Mouse (Mus musculus) forebrain, postnatal 0 days (tissue): ENCODE results near the gene Armh2. TPM values are rescaled to one million over a fixed set of nuclear protein-coding genes. Genes with fewer than 3 reads are reported as not detected.

Experiments
- ATAC-seq: fragments of 200-750 bp; cut with Nextera tagmentation; 2 replicates; pipeline ENCODE4 v1.8.0; 2017; ENCODE audit warnings: mild to moderate bottlenecking, moderate library complexity
- DNase-seq: peaks from one replicate; pipeline ENCODE4 v3.0.0-alpha.2; 2015
- H3K27ac ChIP-seq: fragments of 300-500 bp; sonication (generic); 2 replicates; pipeline ENCODE4 v1.5.1; 2014; ENCODE audit warnings: low read depth, mild to moderate bottlenecking, antibody characterized with exemption, low read length, moderate library complexity, mixed read lengths
- H3K27me3 ChIP-seq: fragments of 300-500 bp; sonication (generic); 2 replicates; pipeline ENCODE4 v1.6.1; 2014; ENCODE audit warnings: mild to moderate bottlenecking, low read length, mixed read lengths; ENCODE audit not compliant: insufficient read depth
- H3K36me3 ChIP-seq: fragments of 300-500 bp; sonication (generic); 2 replicates; pipeline ENCODE4 v1.6.1; 2014; ENCODE audit warnings: mild to moderate bottlenecking, moderate library complexity; ENCODE audit not compliant: insufficient read depth
- H3K4me1 ChIP-seq: fragments of 300-500 bp; sonication (generic); 2 replicates; pipeline ENCODE4 v1.6.1; 2014; ENCODE audit warnings: antibody characterized with exemption; ENCODE audit not compliant: insufficient read depth
- H3K4me2 ChIP-seq: fragments of 300-500 bp; sonication (generic); 2 replicates; pipeline ENCODE4 v1.6.1; 2014; ENCODE audit warnings: low read depth, mild to moderate bottlenecking, moderate library complexity
- H3K4me3 ChIP-seq: fragments of 300-500 bp; sonication (generic); 2 replicates; pipeline ENCODE4 v1.5.1; 2014; ENCODE audit warnings: low read depth, low read length, mixed read lengths
- H3K9ac ChIP-seq: fragments of 300-500 bp; sonication (generic); 2 replicates; pipeline ENCODE4 v1.6.1; 2014; ENCODE audit warnings: mild to moderate bottlenecking
- H3K9me3 ChIP-seq: fragments of 300-500 bp; sonication (generic); 2 replicates; pipeline ENCODE4 v1.6.1; 2016; ENCODE audit warnings: low read length
- CTCF ChIP-seq: sonication (generic); IDR thresholded peaks from 2 replicates; pipeline ENCODE4 v1.5.1; 2016; ENCODE audit warnings: antibody characterized with exemption, control low read depth, low read depth
- WGBS: fragments of 180-500 bp; shearing (Covaris S2); extraction: QIAGEN DNeasy Blood & Tissue Kit; methylation state at CpG from one replicate; pipeline ENCODE4 v1.1.7; 2014; 5-methylcytosine and 5-hydroxymethylcytosine counted together
- polyA plus RNA-seq: library from polyadenylated mRNA; unstranded; fragments of >200 nt; fragmentation: Nextera tagmentation; extraction: Ambion mirVana; gene quantifications from 2 replicates; pipeline ENCODE4 v1.2.1, GENCODE M21; 2015
- total RNA-seq: library from RNA; depleted of rRNA; stranded (reverse); fragments of >200 nt; gene quantifications from 2 replicates; pipeline ENCODE4 v1.2.3, GENCODE M21; 2014

Gene Armh2
- total and polyA plus RNA-seq, 2 experiments from 2014 or later = 0.86 TPM; not detected in 1

GRCm38 (mm10) chr13:24756756-24757155 is 15.7 kb downstream of the Armh2 start:
- 99% methylated on average over 3 of the region's 3 CpGs for WGBS
- TF ChIP-seq CTCF = no peak

GRCm38 (mm10) chr13:24757820-24758564 is 17.0 kb downstream of the Armh2 start:
- Histone ChIP-seq H3K4me3 (no peak overlapping the region), H3K36me3 (no peaks in the 10 kb centered on the region), H3K9ac (no peak overlapping the region), H3K27ac (no peak overlapping the region), H3K4me1 (no peaks in the 10 kb centered on the region; the same call in 1 of the 2 replicates), H3K27me3 (no peaks in the 10 kb centered on the region), H3K9me3 (no peaks in the 10 kb centered on the region), H3K4me2 (no peak overlapping the region)
- no peak for DNase-seq
- 91% methylated on average over 12 of the region's 12 CpGs for WGBS
- no peak for ATAC-seq
- no peak for TF ChIP-seq CTCF

More at GRCm38 (mm10) chr13:24756756-24757155, 15.7 kb downstream of the Armh2 start:
- H3K4me3 ChIP-seq = no peak overlapping the region
- H3K27me3 ChIP-seq = no peaks in the 10 kb centered on the region
- no peaks in the 10 kb centered on the region for H3K36me3 ChIP-seq
- no peak overlapping the region for H3K4me2 ChIP-seq
- ATAC-seq (no peak), DNase-seq (no peak)
- H3K9me3 ChIP-seq = no peaks in the 10 kb centered on the region
- H3K27ac ChIP-seq = no peak overlapping the region
- H3K9ac ChIP-seq = no peak overlapping the region
- no peaks in the 10 kb centered on the region; the same call in 1 of the 2 replicates for H3K4me1 ChIP-seq

- H3K27ac ChIP-seq = no peak overlapping the region
- H3K4me2 ChIP-seq = no peak overlapping the region
- no peaks in the 10 kb centered on the region for H3K36me3 ChIP-seq
- no peaks in the 10 kb centered on the region; the same call in 1 of the 2 replicates for H3K4me1 ChIP-seq
- DNase-seq (no peak), ATAC-seq (no peak)
- H3K4me3 ChIP-seq = no peak overlapping the region
- no peak overlapping the region for H3K9ac ChIP-seq
- WGBS = 89% methylated on average over 10 of the region's 10 CpGs
- H3K27me3 ChIP-seq = no peaks in the 10 kb centered on the region
- no peaks in the 10 kb centered on the region for H3K9me3 ChIP-seq
- no peak for TF ChIP-seq CTCF
These were observed 18.4 kb downstream of the Armh2 start for GRCm38 (mm10) chr13:24759451-24759850.

DNA sequence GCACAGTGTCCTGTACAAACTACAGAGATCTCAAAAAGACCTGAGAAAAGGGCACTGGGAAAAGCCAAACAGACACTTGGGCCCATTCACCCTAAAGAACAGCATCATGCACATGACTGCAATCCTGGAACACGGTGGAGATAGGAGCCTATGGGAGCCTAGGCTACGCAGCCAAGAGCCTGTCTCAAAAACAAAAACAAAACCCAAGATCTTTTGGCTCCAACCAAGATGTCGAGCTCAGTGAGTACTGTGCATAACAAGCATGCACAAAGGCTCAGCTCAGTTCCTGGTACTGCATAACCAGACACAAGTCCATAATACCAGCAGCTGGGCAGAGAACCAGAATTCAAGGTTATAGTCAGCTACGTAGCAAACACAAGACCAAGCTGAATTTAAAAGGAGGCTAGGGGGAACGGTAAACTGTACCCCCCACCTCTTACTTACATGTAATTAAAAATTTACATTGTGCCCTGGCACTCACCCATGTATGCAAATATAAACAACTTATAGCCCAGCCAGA is 19.4 kb downstream of the Armh2 start:
- Histone ChIP-seq H3K27ac (no peak overlapping the region), H3K9ac (no peak overlapping the region), H3K4me3 (no peak overlapping the region), H3K4me1 (no peaks in the 10 kb centered on the region; the same call in 1 of the 2 replicates), H3K4me2 (peak overlapping the region; percentile 51; the same call in 1 of the 2 replicates), H3K9me3 (no peaks in the 10 kb centered on the region), H3K36me3 (no peaks in the 10 kb centered on the region), H3K27me3 (no peaks in the 10 kb centered on the region)
- ATAC-seq (no peak), DNase-seq (no peak)
- no peak for TF ChIP-seq CTCF
- 37% methylated on average over 5 of the region's 5 CpGs for WGBS

DNA sequence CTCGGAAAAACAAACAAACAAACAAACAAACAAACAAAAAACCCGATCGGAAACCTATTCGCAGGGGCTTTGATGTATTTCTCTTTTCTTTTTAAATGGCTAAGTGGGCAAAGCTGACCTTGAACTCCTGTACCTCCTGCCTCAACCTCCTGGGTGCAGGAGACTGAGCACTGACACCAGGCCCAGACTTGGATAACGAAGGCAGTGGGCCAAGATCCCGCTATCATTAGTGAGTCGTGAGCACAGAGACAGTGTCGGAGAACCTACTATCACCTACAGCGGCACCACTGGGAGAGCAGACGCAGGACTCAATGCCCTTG is 20.0 kb downstream of the Armh2 start:
- H3K36me3 ChIP-seq = no peaks in the 10 kb centered on the region
- peak overlapping the region; percentile 51 for H3K4me2 ChIP-seq
- 0 out of 2 replicates have a peak, but pooled peaks have one; percentile 3 for TF ChIP-seq CTCF
- H3K27ac ChIP-seq = no peak overlapping the region
- DNase-seq (no peak), ATAC-seq (no peak)
- no peaks in the 10 kb centered on the region for H3K9me3 ChIP-seq
- no peaks in the 10 kb centered on the region; the same call in 1 of the 2 replicates for H3K4me1 ChIP-seq
- H3K9ac ChIP-seq = peak overlapping the region; percentile 18
- peak overlapping the region; percentile 60 for H3K4me3 ChIP-seq
- H3K27me3 ChIP-seq = no peaks in the 10 kb centered on the region
- WGBS = 10% methylated on average over 10 of the region's 10 CpGs

GRCm38 (mm10) chr13:24761403-24762227 is 20.6 kb downstream of the Armh2 start, which contains the start of gene Gmnn:
Gene Gmnn, minus strand, starts transcription at chr13:24761923.
- TF ChIP-seq CTCF = no peak
- H3K9me3 ChIP-seq = no peaks in the 10 kb centered on the region
- peak within 1 kb of the TSS; percentile 51 for H3K4me2 ChIP-seq
- H3K4me3 ChIP-seq = peak within 1 kb of the TSS; percentile 60
- DNase-seq (peak; percentile 89), ATAC-seq (peak; percentile 98)
- H3K27me3 ChIP-seq = no peaks in the 10 kb centered on the region
- no peaks in the 10 kb centered on the region for H3K36me3 ChIP-seq
- H3K27ac ChIP-seq = no peak within 1 kb of the TSS
- no peaks in the 10 kb centered on the region; the same call in 1 of the 2 replicates for H3K4me1 ChIP-seq
- peak within 1 kb of the TSS; percentile 18 for H3K9ac ChIP-seq
- under 1% methylated on average over 79 of the region's 79 CpGs for WGBS
